Mouse (Mus musculus): ENCODE data around the gene Gm17087. TPM values are rescaled to one million over a fixed set of nuclear protein-coding genes. Genes with fewer than 3 reads are reported as not detected.

The Gm17087 gene
- polyA plus RNA-seq, 1 experiment from 2014 or later = not detected

DNA sequence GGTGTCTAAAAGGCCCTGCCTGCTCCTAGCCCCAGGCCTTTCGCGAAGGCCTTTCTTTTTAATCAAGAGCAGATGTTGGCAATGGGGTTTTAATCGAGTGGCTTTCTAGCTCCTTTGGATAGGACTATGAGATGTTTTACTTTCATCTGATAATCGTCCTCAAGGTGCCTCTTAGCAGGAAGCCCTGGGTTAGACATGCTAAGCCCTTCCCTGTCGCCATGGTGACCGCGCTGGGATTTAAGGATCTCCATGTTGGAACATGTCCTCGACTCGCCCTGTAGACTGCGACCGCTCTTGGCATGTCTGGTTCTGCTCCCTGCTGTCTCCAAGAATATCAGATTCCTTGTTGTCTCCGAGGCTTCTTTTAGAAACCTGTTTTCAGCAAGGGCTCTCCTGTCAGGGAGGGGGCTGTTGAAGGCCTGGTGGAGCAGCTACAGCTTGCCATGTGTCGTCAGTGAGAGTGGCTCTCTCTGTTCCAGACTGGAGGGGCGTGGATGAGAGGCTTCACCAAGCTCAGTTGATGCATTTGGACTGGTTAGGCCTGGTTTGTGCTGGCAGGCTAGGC lies 24.7 kb downstream of the Gm17087 start:
- Histone ChIP-seq H3K4me1 (replicated peaks) (peaks cover 13% of the 10 kb centered on the region), H3K9ac (replicated peaks) (no peak overlapping the region), H3K9me3 (no peaks in the 10 kb centered on the region), H3K27me3 (no peaks in the 10 kb centered on the region), H3K4me3 (replicated peaks) (no peak overlapping the region), H3K36me3 (no peaks in the 10 kb centered on the region), H3K4me2 (no peak overlapping the region), H3K27ac (no peak overlapping the region; the same call in 1 of the 2 replicates)
- WGBS = 43% methylated on average over 14 of the region's 14 CpGs
- ATAC-seq (ENCODE audit: insufficient number of reproducible peaks, insufficient read depth, low FRiP score, low TSS enrichment, low read depth) = no peak

DNA sequence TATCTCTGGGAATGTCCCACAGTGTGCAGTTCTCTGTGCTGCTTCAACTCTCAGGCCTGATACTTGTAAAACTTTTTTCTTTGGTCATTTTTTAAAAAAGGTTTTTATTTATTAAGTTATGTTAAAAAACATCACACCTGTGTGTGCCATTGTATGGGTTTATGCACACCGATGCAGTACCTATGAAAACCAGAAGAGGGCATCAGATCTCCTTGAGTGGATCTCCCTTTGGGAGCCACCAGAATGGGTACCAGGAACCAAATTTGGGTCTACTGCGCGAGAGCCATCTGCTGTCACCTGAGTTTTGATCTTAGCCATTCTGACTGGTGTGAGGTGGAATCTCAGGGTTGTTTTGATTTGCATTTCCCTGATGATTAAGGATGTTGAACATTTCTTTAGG lies 28.6 kb downstream of the Gm17087 start:
- no peak overlapping the region for H3K9ac ChIP-seq (replicated peaks)
- H3K4me1 ChIP-seq (replicated peaks) = peaks cover 13% of the 10 kb centered on the region
- H3K27ac ChIP-seq = no peak overlapping the region
- H3K9me3 ChIP-seq = 0 out of 2 replicates have a peak, but pooled peaks cover 3% of the 10 kb centered on the region
- WGBS = 74% methylated on average over 3 of the region's 3 CpGs
- H3K4me3 ChIP-seq (replicated peaks) = no peak overlapping the region
- H3K27me3 ChIP-seq = no peaks in the 10 kb centered on the region
- no peak overlapping the region for H3K4me2 ChIP-seq
- no peaks in the 10 kb centered on the region for H3K36me3 ChIP-seq
- ATAC-seq (ENCODE audit: insufficient number of reproducible peaks, insufficient read depth, low FRiP score, low TSS enrichment, low read depth) = no peak

DNA sequence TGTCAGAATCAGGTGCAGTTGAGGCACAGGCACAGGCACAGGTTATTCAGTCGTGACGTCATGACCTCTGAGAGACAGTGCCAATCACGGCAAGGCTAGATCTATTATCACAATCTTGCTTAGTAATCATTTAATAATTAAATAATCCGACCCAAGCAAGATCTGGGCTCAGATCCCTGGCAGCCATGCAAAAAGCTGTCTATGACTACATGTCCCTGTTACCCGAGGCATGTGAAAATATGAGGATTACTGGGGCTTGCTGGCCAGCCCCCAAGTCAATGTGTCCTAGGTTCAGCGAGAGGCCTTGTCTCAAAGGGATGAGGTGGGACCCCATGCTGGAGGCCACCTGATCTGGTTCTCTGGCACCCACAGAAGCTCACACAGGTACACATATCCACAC lies 30.2 kb downstream of the Gm17087 start:
- Histone ChIP-seq H3K9ac (replicated peaks) (no peak overlapping the region), H3K27ac (no peak overlapping the region), H3K4me2 (no peak overlapping the region), H3K27me3 (no peaks in the 10 kb centered on the region), H3K4me1 (replicated peaks) (peaks cover under 1% of the 10 kb centered on the region; the same call in 1 of the 2 replicates), H3K9me3 (0 out of 2 replicates have a peak, but pooled peaks cover 3% of the 10 kb centered on the region), H3K4me3 (replicated peaks) (no peak overlapping the region), H3K36me3 (no peaks in the 10 kb centered on the region)
- no peak for ATAC-seq (ENCODE audit: insufficient number of reproducible peaks, insufficient read depth, low FRiP score, low TSS enrichment, low read depth)
- 76% methylated on average over 6 of the region's 6 CpGs for WGBS

DNA sequence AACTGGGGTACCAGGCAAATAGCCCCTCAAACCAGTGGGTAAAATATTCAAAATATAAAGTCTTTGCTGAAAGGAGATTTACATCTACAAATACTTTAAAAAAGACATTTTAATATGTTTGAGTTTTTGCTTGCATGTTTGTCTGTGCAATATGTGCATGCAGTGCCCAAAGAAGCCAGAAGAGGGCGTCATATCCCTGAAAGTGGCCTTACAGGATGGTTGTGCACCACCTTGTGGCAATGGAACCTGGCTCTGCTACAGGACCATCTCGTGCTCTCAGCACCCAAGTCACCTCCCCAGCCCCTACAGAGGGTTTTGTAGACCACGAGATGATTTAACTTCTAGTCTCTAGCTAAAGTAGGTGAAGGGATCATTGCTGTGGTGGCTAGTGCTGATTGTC lies 32.9 kb downstream of the Gm17087 start:
- H3K27me3 ChIP-seq = peaks cover 4% of the 10 kb centered on the region
- H3K4me1 ChIP-seq (replicated peaks) = no peaks in the 10 kb centered on the region
- H3K27ac ChIP-seq = no peak overlapping the region
- H3K9me3 ChIP-seq = 0 out of 2 replicates have a peak, but pooled peaks cover 3% of the 10 kb centered on the region
- no peak overlapping the region for H3K9ac ChIP-seq (replicated peaks)
- ATAC-seq (ENCODE audit: insufficient number of reproducible peaks, insufficient read depth, low FRiP score, low TSS enrichment, low read depth) = no peak
- no peak overlapping the region for H3K4me3 ChIP-seq (replicated peaks)
- 53% methylated on average over 3 of the region's 3 CpGs for WGBS
- H3K4me2 ChIP-seq = no peak overlapping the region
- no peaks in the 10 kb centered on the region for H3K36me3 ChIP-seq

DNA sequence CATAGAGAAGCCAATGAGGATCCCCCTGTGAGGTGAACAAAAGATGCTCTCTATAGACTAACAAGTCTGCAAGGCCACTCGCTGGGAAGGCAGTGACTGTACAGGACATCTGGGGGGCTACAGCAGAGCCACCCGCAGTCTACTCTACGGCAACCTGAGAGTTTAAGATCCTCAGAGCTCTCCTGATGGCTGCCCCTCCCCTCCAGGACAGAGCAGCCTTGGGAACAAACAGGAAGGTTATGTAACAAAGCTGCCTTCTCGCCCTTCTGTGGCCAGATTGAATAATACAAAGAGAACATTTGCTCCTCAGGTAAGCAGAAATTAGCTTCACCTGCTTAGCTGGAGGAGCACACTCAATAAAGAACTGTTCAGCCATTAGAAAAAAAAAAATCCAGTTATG lies 34.1 kb downstream of the Gm17087 start:
- Histone ChIP-seq H3K27me3 (peaks cover 16% of the 10 kb centered on the region), H3K9me3 (0 out of 2 replicates have a peak, but pooled peaks cover 3% of the 10 kb centered on the region), H3K4me1 (replicated peaks) (no peaks in the 10 kb centered on the region), H3K4me2 (no peak overlapping the region), H3K4me3 (replicated peaks) (no peak overlapping the region), H3K36me3 (no peaks in the 10 kb centered on the region), H3K9ac (replicated peaks) (no peak overlapping the region), H3K27ac (no peak overlapping the region)
- WGBS = 68% methylated on average over 4 of the region's 4 CpGs
- ATAC-seq (ENCODE audit: insufficient number of reproducible peaks, insufficient read depth, low FRiP score, low TSS enrichment, low read depth) = no peak

DNA sequence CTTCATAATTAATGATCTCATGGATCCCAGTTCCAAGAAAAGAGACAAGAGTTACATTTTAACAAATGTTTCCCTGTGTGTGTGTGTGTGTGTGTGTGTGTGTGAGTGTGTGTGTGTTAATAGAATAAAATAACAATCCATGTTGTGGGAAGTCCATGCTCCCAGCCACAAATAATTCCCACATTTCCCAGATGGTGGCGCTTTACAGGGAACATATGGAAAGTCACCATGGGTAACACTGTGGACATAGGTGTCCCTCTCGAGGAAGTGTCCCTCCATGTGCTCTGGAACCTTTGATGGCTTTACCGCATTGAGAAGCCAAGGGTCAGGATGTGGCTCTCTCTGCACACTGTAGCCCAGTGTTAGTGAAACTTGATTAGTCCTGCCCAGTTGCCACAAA lies 38.1 kb downstream of the Gm17087 start:
- no peak for ATAC-seq (ENCODE audit: insufficient number of reproducible peaks, insufficient read depth, low FRiP score, low TSS enrichment, low read depth)
- H3K27ac ChIP-seq = no peak overlapping the region
- WGBS = 80% methylated on average over 3 of the region's 3 CpGs
- H3K27me3 ChIP-seq = peaks cover 54% of the 10 kb centered on the region
- no peak overlapping the region for H3K4me3 ChIP-seq (replicated peaks)
- no peak overlapping the region for H3K4me2 ChIP-seq
- H3K4me1 ChIP-seq (replicated peaks) = peaks cover 28% of the 10 kb centered on the region
- H3K9me3 ChIP-seq = no peaks in the 10 kb centered on the region
- no peak overlapping the region for H3K9ac ChIP-seq (replicated peaks)
- H3K36me3 ChIP-seq = no peaks in the 10 kb centered on the region

DNA sequence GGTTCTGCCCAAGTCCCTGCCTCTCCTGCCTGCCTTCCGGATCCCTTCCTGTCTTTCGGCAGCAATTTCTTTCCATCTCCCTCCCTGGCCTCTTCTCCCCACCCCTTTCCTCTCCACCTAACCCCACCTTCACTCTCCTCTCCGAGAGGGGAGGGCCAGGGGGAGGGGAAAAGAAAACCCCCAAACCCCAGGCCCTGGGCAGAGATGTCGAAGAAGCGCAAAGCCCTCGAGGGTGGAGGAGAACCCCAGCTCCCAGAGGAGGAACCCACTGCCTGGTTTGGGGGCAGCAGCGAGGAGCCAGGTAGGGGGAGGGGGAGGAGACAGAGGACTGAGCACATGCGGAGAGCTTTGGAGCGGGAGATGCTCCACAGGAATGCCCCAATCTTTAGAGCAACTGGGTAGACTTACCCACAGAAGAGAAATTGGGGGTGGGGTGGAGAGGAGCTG lies 39.9 kb downstream of the Gm17087 start:
- 13% methylated on average over 8 of the region's 9 CpGs for WGBS
- peaks cover 29% of the 10 kb centered on the region for H3K4me1 ChIP-seq (replicated peaks)
- ATAC-seq (ENCODE audit: insufficient number of reproducible peaks, insufficient read depth, low FRiP score, low TSS enrichment, low read depth) = no peak
- 0 out of 2 replicates have a peak overlapping the region, but pooled peaks have one; percentile 48 for H3K4me3 ChIP-seq (replicated peaks)
- no peak overlapping the region for H3K27ac ChIP-seq
- H3K27me3 ChIP-seq = peaks cover 71% of the 10 kb centered on the region
- no peak overlapping the region for H3K4me2 ChIP-seq
- no peaks in the 10 kb centered on the region for H3K9me3 ChIP-seq
- no peaks in the 10 kb centered on the region for H3K36me3 ChIP-seq
- no peak overlapping the region for H3K9ac ChIP-seq (replicated peaks)

DNA sequence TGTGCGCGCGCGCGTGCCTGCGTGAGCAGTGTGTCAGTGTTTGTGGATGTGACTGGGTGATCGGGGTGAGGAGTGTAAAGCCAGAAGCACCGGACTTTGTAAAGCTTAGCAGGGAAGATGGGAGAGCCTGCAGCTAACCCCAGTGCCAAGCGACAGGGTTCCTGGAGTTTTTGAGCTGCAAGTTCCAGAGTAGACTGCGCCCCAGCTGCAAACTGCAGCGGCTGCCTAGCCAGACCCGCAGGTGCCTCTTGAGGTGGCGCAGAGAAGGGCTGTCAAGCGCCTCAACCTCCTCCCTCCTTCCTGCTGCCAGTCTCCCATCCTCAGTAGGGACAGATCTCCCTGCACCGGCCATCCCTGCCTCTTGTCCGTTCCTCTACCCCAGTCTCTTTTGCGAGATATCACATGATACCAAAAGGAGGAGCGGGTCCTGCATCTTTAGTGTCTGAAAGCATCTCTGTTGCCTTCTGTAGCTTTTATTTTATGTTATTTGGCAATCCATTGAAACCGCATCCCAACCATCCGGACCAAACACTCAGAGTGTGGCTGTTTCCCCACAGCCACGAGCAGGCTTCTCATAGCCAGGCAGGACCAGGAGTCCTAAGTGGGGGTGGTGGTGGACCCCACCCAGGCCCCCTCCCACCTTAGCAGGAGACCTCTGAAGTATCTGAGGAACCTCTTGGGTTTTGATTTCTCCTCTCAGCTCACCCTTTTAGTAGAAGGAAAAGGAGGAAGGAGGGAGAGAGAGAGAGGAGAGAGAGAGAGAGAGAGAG lies 40.6 kb downstream of the Gm17087 start:
- H3K9me3 ChIP-seq = no peaks in the 10 kb centered on the region
- no peak overlapping the region; the same call in 1 of the 2 replicates for H3K9ac ChIP-seq (replicated peaks)
- no peak overlapping the region for H3K27ac ChIP-seq
- ATAC-seq (ENCODE audit: insufficient number of reproducible peaks, insufficient read depth, low FRiP score, low TSS enrichment, low read depth) = no peak
- peaks cover 29% of the 10 kb centered on the region for H3K4me1 ChIP-seq (replicated peaks)
- no peaks in the 10 kb centered on the region for H3K36me3 ChIP-seq
- WGBS = 6% methylated on average over 21 of the region's 21 CpGs
- peak overlapping the region; percentile 96 for H3K4me2 ChIP-seq
- H3K27me3 ChIP-seq = peaks cover 70% of the 10 kb centered on the region
- H3K4me3 ChIP-seq (replicated peaks) = peak overlapping the region; percentile 48

DNA sequence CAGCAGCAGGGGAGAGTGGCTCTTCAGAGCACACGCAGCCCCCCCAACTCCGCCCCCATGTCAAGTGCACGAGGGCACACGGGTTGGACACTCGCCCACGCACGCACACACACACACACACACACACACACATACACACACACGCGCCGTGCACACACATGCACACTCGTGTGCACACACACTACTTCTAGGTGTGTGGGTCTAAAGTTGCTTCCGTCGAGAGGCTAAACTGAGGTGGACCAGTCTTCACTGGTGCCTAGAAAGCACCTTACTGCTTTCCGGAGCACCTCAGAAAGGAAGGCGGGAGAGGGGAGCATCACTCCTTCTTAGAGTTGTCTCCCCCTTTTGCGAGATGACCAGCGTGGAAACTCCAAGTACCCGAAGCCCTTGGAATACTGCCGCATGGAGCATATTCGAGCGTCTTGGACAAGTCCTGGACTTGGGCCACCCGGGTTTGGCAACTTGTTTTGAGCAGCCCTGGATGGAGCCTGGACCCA lies 41.5 kb downstream of the Gm17087 start, which contains the start of gene Pde10a:
Pde10a (plus strand) TSS at position 148 of the 497 bp plus-strand sequence.
- 3% methylated on average over 22 of the region's 22 CpGs for WGBS
- no peaks in the 10 kb centered on the region for H3K9me3 ChIP-seq
- peak within 1 kb of the TSS; percentile 47 for H3K9ac ChIP-seq (replicated peaks)
- H3K4me2 ChIP-seq = peak within 1 kb of the TSS; percentile 96
- H3K4me1 ChIP-seq (replicated peaks) = peaks cover 29% of the 10 kb centered on the region
- H3K4me3 ChIP-seq (replicated peaks) = peak within 1 kb of the TSS; percentile 48
- no peaks in the 10 kb centered on the region for H3K36me3 ChIP-seq
- no peak for ATAC-seq (ENCODE audit: insufficient number of reproducible peaks, insufficient read depth, low FRiP score, low TSS enrichment, low read depth)
- no peak within 1 kb of the TSS for H3K27ac ChIP-seq
- peaks cover 73% of the 10 kb centered on the region for H3K27me3 ChIP-seq

DNA sequence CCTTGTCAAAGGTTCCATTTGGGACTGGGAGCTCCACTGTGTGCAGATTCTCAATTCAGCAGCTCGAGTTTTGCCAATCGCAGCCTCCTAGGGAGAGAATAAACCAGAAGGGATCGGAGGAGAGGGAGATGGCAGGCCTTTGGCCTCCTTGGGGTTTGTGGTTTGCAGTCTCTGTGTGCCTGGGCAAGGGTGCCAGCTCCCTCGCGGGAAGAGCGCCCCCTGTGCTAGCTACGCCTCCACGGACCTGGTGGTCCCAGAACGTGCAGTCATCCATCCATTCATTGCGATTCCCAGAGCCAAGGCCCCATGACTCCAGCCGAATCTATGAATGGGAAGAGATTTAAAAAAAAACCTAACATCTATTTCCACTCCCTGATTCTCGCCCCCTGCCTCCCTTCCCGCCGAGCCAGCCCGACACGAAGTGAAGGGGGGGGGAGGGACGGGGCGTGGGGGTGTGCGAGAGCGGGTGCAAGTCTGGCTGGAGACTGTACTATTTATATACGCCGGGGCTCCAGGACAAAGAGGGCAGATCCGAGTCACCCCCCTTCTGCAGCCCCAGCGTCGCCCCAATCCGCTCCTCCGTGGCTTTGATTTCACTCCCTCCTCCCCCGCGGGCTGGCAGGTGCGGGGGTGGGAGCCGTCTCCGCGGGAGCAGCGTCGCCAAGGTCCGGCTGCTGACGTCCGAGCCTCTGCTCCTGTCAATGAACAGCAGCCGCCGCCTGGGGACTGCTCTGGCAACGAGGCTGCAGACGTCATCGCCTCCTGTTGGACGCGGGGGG lies 42.2 kb downstream of the Gm17087 start:
- H3K27me3 ChIP-seq = peaks cover 73% of the 10 kb centered on the region

DNA sequence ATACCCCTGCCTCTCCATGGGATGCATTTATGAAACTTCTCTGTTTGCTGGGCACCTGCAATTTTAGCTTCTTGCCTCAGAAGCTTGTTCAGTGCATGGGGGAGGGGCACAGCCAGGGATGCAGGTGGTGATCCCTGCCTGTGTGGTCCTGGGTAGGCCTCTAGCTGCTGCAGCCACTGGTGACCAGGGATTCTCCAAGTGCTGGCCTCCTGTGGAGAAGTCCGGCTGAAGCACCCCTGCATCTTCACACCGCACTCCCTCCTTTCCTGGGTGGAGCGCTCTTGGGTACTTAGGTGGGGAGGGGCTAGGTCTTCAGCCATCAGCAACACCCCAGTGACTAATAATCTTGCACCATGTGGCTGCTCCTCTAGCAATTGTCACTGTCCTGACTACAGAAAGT lies 42.8 kb downstream of the Gm17087 start:
- H3K4me3 ChIP-seq (replicated peaks) = peak overlapping the region; percentile 48
- H3K9ac ChIP-seq (replicated peaks) = peak overlapping the region; percentile 47
- peaks cover 76% of the 10 kb centered on the region for H3K27me3 ChIP-seq
- H3K9me3 ChIP-seq = no peaks in the 10 kb centered on the region
- H3K4me2 ChIP-seq = peak overlapping the region; percentile 96
- no peak overlapping the region for H3K27ac ChIP-seq
- 8% methylated on average over 3 of the region's 3 CpGs for WGBS
- H3K4me1 ChIP-seq (replicated peaks) = peaks cover 29% of the 10 kb centered on the region
- ATAC-seq (ENCODE audit: insufficient number of reproducible peaks, insufficient read depth, low FRiP score, low TSS enrichment, low read depth) = no peak
- H3K36me3 ChIP-seq = no peaks in the 10 kb centered on the region

More for the DNA sequence above, 42.2 kb downstream of the Gm17087 start:
- peak overlapping the region; percentile 47 for H3K9ac ChIP-seq (replicated peaks)
- H3K9me3 ChIP-seq = no peaks in the 10 kb centered on the region
- peaks cover 29% of the 10 kb centered on the region for H3K4me1 ChIP-seq (replicated peaks)
- peak; percentile 78; the same call in 1 of the 2 replicates for ATAC-seq (ENCODE audit: insufficient number of reproducible peaks, insufficient read depth, low FRiP score, low TSS enrichment, low read depth)
- no peak overlapping the region for H3K27ac ChIP-seq
- no peaks in the 10 kb centered on the region for H3K36me3 ChIP-seq
- peak overlapping the region; percentile 96 for H3K4me2 ChIP-seq
- WGBS = 1% methylated on average over 40 of the region's 45 CpGs
- peak overlapping the region; percentile 48 for H3K4me3 ChIP-seq (replicated peaks)

All from limb, embryonic 12.5 days (tissue).